Mouse (Mus musculus) lung, postnatal 14 days (tissue): Measurements from ENCODE around the gene H2-Oa.

Experiments used
- DNase-seq: peaks from one replicate; pipeline ENCODE4 v3.0.0; 2021

The H2-Oa gene

DNA sequence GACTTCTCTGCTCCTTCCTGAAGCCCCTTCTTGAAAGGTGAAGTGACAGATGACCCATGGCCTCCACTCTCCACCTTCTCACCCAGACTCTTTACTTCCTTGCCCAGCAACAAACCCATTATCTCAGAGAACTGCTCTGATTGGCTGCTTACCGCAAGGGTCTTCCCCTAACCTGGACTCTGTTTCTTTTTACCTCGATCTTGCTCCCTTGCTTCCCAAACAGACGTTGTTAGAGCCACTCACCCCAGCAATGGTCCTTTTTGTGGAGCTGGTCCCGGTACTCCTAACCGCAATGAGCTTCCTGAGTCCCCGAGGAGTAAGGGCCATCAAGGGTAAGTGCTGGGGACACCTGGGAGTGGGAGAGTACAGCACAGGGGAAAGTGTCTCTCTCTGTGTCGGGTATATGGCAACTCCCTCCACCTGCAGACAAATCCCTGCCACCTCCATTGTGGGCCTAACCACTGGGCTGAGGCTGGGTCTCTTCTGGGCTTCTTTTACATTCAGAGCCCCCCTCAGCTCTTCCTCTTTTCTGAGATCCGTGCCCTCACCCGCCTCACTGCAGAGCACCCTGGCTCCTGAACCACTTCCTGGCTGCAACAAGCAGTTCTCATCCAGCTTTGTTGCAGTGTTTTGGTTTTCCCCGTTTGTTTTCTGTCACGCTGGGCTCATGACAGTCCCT is at the start of gene H2-Oa:
Gene H2-Oa (plus strand): TSS at position 144 of the 679 bp plus-strand sequence.
- no peak for DNase-seq

DNA sequence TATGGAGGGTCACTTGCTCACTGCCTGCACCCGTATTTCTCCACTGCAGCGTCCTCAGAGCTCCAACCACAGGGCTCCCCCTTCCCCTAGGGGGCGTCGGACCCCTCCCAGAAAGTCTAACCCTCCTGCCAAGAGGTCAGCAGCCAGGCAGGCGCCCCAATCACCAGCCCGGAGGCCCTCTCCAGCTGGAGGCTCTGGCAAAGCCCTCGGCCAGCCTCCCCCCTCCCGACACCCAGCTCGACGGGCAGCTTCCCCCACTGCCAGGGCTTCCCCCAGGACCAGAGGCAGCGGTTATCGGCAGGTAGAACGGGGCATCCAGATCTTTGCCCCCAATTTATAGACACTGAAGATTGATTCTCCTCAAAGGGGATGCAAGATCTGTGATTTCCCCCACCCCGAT is 46.2 kb upstream of the H2-Oa start:
- DNase-seq: no peak

DNA sequence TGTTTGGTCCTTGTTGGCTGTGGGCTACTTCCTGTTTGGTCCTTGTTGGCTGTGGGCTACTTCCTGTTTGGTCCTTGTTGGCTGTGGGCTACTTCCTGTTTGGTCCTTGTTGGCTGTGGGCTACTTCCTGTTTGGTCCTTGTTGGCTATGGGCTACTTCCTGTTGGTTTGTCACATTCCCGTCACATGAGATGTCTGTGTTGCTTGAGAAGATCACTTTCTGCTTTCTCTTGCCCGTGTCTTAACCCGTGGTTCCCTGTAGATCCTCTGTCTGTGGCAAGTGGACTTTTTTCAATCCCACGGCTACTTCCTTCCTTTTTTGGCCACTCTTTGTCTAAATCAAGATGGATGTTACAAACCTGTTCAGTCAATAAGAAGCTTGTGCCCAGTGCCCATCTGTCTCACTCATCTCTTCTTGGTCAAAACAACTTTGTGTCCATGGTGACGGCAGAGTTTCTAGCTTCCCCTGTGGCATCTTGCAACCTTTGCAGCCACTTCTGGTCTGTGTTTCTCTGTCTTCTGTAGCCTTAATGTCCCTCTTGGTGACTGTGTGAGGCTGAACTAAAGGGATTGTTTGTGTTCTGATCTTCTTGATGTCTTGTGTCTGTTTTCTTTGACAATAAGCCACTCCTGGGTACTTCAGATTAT is 44.6 kb upstream of the H2-Oa start:
- no peak for DNase-seq

DNA sequence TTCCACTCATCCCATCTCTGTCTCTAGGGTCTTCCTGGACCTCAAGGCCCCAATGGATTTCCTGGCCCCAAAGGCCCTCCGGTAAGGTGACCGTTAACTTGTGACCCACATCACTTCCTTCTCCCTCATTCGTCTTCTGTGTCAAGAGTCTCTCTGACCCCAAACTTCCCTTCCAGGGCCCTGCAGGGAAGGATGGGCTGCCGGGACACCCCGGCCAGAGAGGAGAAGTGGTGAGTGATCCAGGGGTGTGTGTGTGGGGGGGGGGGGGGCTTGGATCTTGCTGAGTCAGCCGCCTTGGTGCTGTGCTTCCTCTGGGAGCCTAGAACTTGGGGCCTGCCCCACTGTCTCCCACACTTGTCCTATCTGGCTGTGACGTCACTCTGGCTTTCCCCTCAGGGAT is 34.9 kb upstream of the H2-Oa start:
- DNase-seq: no peak

DNA sequence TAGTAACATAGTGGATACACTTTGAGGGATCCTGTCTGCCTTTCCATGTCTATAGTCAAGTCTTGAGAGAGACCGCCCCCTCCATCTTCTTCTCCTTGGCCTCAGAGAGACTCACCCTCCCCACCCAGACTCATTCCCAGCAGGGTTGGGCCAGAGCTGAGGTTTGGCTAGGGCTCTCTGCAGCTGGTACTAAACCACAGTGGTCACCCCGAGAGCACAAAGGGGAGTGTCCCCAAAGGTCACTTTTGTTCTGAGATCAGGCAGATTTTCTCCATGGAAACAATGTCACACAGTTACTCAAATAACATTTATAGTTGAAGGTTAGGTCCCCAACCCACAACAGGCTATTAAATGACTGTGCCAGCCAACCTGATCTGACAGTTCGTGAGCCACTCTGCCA is 23.3 kb upstream of the H2-Oa start:
- DNase-seq: no peak

DNA sequence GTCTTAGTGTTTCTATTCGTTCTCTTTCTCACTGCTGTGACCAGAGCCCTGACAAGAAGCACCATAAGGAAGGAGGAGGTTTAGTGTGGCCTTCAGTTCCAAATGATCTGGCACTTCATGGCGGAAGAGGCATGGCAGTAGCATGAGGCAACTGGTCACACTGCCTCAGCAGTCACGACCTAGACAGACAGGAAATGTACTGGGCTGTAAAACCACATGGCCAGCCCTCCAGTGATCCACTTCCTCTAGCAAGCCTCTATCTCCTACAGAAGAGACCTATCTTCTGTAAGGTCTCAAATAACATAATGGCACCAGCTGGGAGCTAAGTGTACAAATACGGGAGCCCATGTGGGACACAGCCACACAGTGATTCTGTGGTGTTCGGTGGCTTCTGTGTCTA is 20.0 kb upstream of the H2-Oa start:
- DNase-seq: no peak

DNA sequence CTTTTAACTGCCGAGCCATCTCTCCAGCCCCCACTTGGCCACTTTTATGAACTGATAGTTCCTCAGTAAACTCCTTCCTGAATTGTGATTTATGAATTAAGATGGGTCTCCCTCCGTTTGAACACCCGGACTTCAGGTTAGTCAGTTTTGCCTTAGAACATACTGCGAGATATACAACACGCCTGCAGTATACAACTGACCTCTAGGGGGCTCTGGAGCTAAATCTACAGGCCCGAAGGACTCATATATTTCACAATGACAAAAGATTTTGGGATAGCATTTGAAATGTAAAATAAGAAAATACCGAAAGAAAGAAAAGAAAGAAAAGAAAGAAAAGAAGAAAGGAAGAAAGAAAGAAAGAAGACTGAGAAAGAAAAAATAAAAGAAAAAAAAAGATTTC is 16.9 kb upstream of the H2-Oa start:
- peak; percentile 85 for DNase-seq

DNA sequence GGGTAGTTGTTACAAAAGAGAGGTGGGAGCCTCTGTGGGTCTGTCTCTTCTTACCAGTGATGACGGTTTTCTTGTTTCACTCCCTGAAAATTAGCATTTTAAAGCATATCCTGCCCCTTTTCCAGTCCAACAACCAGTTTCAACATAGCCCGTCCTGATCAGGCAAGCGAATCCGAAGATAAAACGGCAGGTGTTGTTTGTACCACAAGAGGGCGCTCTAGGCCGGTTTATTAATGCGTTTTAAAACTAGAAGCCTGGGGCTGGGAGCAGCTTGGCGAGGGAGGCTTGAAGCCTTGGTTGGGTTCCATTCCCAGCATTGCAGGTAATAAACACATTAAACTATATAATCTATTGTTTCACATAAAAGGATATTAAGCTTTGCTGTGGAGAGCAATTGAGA is 14.6 kb upstream of the H2-Oa start:
- peak; percentile 83 for DNase-seq

DNA sequence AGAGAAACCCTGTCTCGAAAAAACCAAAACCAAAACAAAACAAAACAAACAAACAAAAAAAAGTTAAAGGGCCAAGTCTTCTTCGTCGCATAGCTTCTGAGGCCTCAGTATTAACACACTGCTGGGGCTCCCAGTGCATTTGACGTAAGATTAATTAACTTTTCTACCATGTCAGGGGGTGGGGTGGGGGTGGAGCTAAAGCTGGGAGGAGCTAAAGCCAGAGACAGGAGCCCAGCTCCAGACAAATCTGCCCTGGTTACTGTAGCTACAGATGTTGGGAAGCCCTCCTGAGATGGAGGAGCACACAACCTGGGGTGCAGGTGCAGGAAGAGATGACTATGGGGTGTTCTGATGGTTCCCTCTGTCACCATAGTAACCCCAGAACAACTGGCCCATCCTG is 14.0 kb upstream of the H2-Oa start:
- DNase-seq: no peak

DNA sequence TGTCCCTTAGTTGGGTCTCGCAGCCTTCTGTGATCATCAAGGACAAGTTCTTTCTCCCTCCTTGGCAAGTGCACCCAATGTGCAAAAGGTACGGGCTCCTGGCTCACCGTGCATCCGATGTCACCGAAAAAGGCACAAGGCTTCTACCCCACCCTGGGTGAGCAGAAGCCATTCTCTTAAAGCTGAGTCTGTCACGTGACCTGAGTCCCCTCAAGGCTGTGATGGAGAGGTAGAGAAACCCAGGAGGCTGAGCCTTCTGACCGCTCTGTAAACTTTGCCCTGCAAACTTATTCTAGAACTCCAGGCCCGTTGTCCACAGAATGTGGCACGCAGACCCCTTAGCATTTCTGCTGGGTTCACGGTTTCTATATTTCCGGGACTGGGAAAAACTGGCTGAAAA is 13.1 kb upstream of the H2-Oa start:
- DNase-seq: no peak

DNA sequence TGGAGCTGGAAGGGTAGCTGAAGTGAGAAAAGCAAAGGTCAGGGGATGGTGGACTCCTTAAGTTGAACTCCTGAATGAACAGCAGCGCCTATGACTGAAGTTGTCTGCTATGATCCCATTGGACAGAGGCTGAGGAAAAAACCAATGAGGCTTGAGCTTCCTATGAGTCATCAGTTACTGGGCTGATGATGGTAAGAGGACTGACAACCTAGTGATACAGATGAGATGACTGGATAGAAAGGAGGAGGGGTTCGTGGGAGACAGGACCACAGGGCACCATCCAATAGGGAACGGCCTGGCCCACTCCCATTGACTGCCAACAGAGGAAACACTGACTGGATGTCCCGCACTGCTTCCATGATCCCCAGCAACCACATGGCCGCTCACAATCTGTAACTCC is 12.5 kb upstream of the H2-Oa start:
- peak; percentile 28 for DNase-seq

DNA sequence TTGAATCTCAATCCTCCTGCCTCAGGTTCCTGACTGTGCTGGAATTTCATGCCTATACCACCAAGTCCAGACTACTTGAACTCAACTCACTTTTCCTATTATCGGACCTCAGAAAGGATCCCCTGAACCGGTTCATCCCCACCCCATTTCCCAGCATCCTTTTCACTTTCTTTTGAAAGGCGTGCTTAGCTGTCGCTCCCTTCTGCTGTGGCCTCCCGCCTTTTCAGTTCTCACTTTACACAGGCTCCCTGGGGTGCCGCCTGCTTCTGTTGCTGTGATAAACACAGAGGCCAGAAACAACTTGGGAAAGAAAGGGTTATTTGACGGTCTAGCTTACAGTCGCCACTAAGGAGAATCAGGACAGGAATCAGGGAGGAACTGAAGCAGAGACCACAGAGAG is 9.0 kb upstream of the H2-Oa start:
- DNase-seq: no peak

DNA sequence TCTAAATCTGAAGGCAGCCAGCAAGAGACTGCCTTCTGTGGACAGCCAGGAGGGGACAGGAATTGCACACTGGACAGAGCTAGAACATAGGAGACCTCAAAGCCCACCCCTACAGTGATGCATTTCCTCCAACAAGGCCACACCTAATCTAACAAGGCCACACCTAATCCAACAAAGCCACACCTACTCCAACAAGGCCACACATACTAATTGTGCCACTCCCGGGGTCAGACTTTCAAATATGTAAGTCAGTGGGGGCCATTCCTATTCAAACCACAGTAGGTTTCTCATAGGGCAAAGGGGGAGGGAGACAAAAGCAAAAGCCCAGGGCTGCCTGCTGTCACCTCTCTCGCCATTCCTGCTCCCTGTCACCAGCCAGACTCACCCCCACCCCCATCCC is 4.8 kb upstream of the H2-Oa start:
- DNase-seq: no peak

DNA sequence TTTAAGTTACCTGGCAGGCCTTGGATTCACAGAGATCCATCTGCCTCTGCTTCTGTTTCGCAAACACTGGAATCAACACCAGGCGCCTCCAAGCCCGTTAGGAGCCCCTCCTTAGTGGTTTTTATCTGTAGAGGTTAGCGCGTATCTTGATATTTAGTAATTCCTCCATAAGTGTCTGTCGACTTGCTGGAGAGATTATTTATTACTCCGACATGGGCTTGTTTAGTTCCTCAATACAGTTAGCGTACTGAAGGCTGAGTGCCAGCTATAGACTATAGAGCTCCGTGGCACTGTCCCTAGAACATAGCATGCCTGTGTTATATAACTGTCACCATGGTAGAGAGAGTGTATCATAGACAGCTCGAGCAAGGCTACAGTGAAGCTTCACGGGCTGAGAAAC is 4.0 kb upstream of the H2-Oa start:
- no peak for DNase-seq

DNA sequence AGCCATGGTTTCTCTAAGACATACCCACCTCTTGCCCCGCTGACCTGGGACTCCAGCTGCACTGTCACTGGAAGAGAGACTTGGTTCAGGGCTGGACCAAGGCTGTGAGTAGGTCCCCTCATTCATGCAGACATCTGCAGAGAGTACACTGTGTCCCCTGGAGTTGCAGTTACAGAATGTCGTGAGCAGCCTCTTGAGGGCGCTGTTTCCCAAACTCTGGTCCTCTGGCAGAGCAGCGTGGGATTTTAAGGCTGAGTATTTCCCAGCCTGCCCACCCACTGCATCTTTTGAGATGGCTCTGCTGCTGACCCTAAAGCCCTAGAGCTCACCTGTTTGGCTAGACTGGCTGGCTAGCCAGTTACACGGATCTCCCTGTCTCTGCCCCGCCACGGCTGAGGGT is 1.2 kb upstream of the H2-Oa start:
- no peak for DNase-seq

DNA sequence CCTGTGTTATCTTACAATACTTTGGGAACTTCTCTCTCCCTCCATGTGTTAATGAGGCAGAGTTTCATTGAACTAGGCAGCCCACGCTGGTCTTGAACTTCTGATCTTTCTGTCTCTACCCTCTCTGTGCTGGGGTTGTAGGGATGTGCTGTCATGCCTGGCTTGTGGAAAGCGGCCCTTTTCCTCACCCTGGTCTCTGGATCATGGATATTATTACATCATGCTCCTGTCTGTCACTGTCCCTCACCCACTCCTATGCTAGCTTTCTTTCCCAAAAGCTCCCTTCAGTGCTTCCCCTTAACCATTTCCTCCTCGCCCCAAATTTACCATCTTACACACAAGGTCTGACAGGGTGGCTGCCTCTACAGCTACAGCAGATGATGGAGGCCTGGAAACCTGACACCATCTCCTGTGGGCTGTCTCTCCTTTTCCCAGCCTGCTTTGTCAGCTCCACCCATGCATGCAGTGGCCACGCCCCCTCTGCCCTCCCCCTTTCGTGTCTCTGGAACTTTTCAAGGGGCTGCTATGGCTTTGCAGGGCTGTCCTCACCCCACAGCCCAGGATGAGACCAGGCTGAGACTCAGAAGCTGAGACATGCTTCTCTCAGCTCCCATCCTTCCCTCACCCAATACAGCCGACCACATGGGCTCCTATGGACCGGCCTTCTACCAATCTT is 1.2 kb downstream of the H2-Oa start:
- DNase-seq: no peak

DNA sequence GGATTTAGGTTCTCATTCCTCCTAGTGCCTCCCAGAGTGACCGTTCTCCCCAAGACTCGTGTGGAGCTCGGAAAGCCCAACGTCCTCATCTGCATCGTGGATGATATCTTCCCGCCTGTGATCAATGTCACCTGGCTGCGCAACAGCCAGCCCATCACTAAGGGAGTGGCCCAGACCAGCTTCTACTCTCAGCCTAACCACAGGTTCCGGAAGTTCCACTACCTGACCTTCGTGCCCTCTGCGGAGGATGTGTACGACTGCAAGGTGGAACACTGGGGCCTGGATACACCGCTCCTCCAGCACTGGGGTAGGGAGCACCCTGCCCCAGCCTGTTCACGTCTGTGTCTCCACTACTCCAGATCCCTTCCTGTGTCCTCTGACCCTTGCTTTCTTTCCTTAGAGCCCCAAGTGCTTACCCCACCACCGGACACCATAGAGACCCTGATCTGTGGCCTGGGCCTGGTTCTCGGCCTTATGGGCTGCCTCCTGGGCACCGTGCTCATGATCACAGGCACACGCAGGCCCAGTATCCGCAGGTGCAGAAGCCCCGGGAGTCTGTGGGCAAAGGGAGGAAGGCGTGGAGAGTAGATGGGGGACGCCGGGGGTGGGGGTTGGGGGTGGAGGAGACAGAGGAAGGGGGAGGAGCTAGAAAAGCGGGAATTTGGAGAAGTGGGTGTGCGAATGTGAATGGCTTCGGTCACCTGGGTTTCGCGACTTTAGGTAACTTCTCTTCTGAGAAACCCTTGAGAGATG is 2.3 kb downstream of the H2-Oa start:
- DNase-seq: no peak

DNA sequence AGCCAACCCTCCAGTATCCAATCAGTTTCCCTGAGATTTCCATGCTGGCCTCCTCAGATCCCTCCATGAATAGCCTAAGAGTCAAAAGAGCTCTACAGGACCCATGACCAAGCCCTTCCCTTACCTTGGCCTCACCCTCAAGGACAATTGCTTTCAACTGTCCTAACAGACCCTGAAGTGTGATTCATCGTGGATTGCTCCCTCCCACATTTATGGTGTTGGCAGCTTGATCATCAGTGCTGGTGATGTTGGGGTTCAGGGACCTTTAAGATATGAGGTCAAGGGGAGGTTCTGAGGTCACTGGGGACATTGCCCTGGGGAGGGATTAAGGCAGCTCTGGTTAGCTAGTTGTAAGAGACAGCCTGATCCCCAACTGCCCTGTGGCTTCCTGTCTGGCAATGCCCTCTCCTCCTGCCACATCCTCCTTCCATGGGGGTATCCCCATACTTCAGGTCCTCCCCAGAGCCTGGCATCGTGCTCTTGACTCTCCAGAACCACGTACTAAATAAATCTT is 4.4 kb downstream of the H2-Oa start:
- DNase-seq: no peak

DNA sequence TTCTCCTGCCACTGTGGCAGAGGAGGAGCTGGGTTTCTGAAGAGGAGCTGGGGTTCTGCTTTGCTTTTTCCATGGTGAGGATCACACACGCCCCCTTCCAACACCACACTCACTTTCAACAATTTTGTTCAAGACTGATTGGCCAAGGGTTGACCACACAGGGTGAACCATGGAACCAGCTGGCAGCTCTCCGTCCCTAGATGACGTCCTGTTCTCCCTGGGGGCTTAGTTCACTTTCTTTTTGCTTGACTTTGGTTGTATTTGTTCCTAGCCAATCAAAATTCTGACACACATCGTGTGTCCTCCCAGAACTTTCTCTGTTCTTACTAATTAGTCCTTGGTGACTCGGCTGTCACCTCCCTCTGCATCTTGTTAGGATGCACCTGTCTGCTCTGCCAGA is 5.1 kb downstream of the H2-Oa start:
- no peak for DNase-seq

DNA sequence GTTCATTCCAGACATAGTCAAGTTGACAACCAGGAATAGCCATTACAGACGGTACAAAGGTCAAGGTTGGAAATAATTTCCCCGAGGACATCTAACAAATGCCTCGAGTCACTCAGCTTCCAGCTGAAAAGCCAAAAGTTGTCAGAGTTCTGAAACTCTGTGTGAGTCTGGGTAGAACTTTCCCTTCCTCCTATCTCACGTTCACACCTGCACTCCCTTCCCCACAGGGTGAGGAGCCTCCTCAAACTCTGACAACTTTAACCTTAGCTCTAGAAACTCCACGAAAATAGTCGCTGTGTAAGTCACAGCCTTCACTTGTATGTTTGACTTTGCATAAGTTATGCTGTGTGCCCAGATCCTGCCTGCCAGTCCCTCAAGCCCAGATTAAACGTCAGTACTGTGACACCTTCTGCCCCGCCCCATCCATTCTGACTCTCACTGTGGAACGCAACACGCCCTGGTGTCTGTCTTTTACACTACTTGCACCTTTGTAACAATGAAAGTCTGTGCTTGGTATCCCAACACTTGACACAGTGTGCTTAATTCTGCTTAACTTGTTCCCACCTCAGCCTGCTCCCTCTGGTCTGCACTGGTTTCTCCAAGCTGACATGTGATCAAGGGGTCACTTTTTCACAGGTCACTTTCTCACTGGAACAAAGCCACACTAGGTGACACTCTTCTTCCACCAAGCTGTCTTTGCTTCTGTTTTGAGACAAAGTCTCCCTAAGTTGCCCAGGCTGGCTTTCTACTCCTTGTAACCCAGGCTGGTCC is 6.8 kb downstream of the H2-Oa start:
- no peak for DNase-seq

DNA sequence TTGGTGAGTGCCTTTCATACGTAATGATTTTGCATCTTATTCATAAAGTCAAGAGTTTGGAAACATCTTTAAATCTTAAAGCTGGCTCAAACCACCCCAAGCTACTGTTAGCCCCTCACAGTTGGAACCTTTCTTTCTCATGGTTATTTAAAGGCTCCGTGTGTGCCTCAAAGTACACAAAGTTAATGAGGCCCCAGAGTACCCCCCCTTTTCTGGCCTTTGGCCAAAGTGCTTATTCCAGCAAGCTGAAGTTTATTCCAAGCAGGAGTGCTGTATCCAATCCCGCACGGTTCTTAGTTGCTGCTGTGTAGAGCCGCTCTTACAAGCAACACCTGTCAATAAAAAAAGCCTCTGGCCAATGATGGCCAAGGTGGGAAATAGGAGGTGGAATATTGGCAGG is 7.4 kb downstream of the H2-Oa start:
- DNase-seq: no peak

DNA sequence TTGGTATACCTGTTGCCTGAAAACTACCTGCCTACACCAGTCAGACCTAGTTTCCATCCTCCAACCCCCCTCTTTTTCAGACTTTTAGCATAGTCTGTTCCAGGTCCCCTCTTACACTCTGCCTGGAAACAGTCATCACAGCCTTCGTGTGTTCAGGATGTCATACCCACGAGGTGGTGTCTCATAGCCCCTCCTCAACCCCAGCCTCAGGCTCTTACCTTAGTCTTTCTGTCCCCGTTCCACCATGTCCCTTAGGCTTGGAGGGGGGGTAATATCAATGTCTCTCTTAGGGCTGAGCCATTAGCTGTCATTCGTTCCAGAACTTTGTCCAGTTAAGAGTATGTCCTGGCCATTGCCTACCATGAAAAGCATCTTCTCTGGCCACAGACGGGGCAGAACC is 9.0 kb downstream of the H2-Oa start:
- no peak for DNase-seq

DNA sequence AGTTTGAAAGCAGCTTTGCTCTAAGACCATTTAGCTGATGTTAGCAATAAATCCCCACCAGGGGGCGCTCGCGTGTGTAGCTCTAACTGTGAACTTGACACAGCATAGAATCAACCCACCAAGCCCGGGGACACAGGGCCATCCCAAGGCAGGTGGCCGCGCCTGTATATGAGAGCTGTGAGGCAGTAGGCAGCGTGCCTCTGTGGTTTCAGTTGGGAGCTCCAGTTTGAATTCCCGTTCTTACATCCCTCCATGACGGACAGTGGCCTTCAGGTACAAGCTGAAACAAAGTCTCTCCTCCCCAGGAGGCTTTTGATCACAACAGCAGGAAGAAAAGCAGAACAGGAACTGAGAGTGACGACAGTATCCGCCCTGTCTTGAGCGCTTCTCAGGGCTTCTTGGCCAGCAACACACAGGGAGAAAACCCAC is 9.5 kb downstream of the H2-Oa start:
- DNase-seq: peak; percentile 98
